Mouse (Mus musculus): ENCODE data around the gene Shroom2.

DNA sequence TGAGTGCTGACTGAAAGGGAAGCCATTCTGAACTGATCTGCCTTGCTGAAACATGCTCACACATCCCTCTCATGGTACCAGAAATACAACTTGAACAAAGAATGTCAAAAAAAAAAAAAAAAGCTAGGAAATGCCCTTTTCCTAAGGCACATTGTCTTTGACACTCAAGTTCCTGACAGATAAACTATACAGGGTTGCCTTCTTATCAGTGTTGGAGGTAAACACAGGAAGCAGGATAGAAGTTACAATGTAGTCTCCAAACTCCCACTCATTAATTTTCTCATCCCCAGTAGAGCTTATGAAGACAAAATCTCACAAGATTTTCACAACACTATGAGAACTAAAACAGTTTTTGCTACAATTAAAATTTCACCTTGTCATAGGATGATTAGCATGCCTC is 25.6 kb downstream of the Shroom2 start:
- no peak for TF ChIP-seq CTCF (IDR thresholded peaks at IDR 0.05; ENCODE audit: borderline replicate concordance, extremely low read depth, insufficient read depth, insufficient read length)
- no peak for TF ChIP-seq POLR2A (IDR thresholded peaks at IDR 0.05; ENCODE audit: borderline replicate concordance, extremely low read depth, insufficient read depth, insufficient read length, poor library complexity, severe bottlenecking)

Measured in brain, embryonic 14.5 days (tissue).